Mouse (Mus musculus): Measurements from ENCODE around the gene Lst1.
"Not testable (repeated sequence)": the region's sequence is repeated elsewhere in the genome, so short reads cannot be mapped to it uniquely, and the experiment has no call there.

Lst1 gene

DNA sequence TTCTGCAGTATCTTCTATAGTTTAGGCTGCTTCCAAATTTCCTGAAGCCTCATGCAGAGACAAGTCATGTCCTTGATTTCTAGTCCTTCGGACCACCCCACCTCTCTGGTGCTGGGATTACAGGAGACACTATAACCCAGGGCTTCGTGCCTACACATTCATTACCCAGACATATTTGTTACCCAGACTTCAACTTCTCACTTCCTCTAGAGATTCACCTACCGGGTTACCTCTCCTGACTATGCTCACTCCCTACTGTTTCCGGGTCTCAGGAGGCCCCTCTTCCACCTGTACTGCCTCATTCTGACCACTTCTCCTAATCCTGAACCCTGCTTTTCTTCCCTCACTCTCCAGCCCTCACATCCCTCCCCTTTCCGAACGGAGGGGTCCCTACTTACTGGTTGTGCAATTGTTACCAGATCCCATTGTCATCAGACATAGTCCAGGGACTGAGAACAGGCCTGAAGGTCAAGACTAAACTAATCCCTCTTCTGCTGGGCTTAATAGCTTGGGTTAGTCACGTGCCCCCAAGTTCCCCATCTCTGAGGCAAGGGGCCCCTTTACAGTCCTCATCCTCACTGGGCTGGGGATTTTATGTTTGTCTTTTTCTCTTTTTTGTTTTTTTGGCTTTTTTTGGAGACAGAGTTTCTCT, at the start of gene Lst1:
TSS of gene Lst1 (minus strand) at position 481 of the 652 bp plus-strand sequence.
- DNase-seq (ENCODE audit: low spot score in 2 of 2): no peak

DNA sequence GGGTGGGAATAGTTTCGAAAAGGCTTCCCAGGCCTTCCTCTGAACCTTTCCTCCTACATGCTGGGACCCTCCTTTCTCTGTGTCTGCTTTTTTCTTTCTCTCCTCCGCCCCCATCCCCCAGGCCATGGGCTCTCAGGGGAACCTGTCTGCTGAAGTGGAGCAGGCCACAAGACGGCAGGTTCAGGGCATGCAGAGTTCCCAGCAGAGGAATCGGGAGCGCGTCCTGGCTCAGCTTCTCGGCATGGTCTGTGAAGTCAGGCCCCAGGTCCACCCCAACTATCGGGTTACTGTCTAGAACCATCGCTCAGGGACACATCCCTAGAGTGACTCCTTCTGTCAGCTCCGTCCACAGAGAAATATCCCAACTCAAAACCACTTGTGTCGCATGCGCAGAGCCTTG, 49.3 kb upstream of the Lst1 start:
- DNase-seq (ENCODE audit: low spot score in 2 of 2): no peak

DNA sequence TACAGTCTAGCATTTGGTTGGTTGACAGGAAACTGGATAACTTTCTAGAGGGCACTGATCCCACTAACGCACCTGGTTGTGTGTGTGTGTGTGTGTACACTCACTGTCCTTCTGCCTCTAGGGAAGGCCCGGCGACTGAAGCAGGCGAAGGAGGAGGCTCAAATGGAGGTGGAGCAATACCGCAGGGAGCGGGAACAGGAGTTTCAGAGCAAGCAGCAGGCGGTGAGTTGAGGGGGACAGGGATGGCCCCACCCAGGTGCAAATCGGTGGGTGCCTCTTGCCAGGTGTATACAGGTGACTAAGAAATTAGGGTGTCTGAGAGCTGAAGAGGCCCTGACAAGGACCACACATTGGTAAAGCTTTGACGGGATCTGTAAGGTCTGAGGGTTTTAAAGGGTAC, 48.8 kb upstream of the Lst1 start:
- no peak for DNase-seq (ENCODE audit: low spot score in 2 of 2)

DNA sequence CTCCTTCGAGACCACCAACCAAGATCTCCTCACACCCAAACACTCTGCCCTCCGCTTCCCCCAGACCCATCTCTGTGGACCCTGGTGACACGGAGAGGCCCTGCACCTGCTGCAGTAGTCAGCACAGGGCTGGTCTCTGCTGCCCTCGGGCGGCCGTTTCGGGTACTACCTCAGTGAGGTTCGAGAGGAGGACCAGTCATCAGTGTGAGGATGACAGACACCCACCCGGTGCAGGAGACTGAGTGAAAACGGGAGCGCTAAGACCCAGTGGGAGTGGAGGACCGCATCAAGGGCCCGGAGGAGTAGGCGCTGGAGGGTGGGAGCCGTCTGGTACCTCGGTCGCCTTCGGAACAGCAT, 48.1 kb upstream of the Lst1 start:
- peak; percentile 99 to 100 for DNase-seq (ENCODE audit: low spot score in 2 of 2)

DNA sequence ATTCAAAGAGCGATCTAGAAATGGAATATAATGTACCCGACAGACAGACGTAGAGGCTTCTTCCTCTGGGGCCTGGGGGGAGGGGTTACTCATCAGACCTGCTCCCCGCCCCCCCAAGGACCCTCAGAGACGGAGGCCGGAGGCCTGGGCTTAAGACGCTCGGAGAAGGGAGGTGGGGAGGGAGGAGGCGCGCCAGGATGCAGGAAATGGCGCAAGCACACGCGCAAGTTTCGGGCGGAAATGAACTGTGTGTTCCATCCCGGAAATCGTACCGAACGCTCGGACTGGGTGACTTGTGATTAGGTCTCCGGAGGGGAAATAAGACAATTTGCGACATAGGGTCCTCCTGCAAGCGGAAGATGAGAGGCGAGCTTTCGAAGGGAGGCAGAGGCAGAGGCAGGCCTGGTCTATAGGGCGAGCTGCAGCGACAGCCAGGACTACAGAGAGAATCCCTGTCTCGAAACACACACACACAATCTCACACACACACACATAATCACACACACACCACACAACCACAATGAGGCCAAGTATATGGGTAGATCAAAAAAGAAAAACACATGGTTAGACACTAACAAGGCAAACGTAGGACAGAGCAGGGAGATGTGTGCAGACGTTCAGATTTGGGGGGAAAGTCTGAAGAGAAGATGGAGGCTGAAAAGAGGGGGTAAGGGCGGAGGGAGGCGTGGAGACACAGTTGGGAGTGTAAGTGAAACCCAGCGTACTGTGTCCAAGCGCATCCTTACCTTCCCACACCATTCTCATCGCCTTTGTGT, 47.6 kb upstream of the Lst1 start, which contains the start of gene Nfkbil1:
TSS of gene Nfkbil1 (minus strand) at position 179 of the 776 bp plus-strand sequence.
- peak; percentile 89 to 94 for DNase-seq (ENCODE audit: low spot score in 2 of 2)

DNA sequence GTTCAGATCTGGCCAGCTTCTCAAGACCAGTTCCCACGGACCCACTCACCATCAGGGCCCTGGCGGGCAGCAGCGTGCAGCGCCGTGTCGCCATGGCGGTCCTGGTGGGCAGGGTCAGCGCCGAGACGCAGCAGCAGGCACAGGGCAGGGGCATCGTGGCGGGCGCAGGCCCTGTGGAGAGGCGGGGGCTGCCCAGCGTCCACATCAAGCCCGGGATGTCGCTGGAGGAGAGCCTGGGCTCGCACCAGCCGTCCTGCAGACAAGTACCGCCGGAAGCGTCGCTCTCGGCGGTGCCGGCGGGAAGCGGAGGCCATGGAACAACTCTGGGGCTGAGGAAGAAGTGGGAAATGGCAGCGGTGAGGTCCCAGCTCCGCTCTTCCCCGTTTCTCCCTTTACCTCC, 46.7 kb upstream of the Lst1 start:
- DNase-seq (ENCODE audit: low spot score in 2 of 2): no peak

DNA sequence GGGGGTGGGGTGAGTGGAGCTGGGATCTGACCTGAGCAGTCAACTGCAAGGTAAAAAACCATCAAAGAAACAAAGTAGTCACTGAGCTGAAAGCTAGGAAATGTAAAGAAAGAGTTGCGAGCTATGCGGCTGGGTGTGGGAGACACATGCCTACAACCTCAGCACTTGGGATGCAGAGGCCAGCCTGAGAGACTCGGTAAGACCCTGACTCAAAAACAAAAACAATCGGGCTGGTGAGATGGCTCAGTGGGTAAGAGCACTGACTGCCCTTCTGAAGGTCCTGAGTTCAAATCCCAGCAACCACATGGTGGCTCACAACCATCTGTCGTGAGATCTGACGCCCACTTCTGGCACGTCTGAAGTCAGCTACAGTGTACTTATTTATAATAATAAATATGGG, 45.9 kb upstream of the Lst1 start:
- not testable (repeated sequence) for DNase-seq (ENCODE audit: low spot score in 2 of 2)

DNA sequence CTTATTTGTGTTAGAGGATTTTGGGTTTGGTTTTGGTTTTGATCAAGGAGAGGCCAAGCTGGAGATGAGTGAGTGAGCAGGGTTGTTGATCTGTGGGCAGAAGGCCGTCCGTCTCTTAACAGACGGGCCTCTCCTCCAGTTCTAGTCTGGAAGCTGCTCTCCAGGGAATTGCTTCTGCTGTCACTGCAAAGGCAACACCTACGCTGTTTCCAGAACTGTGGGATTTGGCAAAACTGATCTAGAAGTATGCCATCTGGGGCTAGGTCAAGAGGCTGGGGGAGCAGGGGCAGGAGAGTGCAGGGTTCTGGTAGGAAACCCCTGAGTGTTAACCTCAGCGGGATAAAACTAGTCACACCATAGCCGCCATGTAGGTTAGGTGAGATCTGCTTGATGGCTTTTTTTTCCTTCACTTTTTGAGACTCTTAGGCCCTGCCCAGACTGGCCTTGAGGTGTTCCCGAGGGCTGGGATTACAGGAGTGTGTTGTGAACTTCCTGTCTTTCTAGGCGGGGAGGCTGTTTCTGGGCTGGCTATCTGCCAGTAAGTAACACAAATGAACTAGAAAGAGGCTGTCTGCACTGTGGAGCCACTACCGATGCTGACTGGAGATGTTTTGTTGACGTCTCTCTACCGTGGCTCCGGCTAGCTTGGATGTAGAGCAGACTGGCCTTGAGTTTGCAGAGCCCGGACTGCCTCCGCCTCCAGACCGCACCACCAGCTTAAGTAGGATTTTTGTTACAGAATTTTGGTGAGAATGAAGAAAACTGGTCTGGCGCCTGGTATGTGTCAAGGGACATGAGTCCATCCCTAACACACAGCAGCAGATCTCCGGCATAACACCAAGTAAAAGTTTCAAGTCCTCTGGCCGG, 45.1 kb upstream of the Lst1 start, which contains the start of gene Atp6v1g2:
TSS of gene Atp6v1g2 (plus strand) at position 547 of the 867 bp plus-strand sequence.
- no peak for DNase-seq (ENCODE audit: low spot score in 2 of 2)

DNA sequence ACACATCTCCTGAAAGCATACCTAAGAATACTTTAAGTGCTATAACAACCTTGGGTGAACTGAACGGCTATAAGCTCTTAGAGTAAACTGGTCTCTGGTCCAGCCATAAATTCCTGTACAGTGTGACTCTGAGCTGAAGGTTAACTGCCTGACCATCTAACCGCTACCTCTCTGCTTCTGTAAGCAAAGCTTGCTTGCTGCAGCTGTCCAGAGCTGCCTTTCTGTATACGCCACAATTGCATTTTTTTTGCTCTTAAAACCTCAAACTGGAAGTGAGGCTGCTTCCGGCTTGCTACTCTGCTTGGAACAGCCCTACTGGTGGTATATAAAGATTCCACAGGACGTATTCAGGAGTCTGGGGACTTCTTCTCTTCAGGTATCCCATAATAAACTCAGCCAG, 44.4 kb upstream of the Lst1 start:
- DNase-seq (ENCODE audit: low spot score in 2 of 2): no peak

DNA sequence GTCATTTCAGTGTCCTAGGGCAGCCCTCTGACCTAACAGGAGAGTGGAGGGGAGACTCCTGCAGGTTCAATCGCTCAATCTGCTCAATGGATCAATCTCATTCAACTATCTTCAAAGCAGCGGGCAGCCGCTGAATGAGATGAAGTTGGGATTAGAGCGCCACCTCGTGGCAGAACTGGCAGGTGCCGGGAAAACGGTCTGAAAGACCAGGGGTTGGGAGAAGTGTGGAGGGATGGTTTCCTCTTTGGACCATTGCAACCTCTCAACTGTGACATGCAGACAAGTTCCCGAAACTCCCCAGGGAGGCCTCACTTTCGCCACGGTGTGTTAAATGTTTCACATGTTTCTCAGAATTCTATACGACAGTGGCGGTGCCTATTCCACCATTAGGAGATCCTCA, 43.8 kb upstream of the Lst1 start:
- DNase-seq (ENCODE audit: low spot score in 2 of 2): peak; percentile 81 to 87

DNA sequence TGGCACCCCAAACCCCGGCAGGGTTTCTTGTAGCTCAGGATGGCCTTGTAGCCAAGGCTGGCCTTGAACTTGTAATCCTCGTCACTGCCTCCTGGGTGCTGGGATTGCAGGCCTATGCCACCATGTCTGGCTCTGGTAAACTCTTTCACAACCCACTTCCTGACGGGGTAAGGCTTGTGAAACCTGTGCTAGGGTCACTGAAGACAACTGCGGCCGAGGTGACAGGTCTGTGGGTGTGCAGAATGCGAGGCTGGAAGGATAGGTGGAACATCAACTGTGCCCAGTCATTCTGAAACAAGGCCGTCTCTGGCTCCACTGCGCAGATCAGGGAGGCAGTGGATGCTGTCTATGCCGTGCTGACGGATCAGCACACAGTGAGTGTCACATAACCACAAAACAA, 42.8 kb upstream of the Lst1 start:
- no peak for DNase-seq (ENCODE audit: low spot score in 2 of 2)

DNA sequence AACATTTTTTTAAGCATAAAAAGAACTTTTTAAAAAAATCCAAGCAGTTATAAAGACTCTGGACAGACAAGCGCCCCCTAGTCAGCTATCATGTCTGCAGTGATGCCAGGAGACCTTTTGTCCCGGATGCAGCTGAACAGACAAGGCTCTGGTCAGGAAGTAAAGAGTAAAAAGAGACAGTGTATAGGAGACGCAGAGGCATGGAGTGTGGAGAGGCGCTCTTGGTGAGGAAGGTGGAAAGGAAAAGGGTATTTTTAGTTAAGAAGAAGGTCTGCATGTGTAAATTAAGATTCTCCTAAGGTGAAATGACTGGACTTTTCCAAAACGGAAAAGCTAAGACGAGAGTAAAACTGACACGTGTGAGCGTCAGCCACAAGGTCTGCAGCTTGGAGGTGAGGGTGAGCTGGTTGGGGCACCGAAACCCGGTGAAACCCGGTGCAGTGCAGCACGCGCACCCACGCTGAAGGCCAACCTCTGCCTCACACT, 38.4 kb upstream of the Lst1 start:
- no peak for DNase-seq (ENCODE audit: low spot score in 2 of 2)

DNA sequence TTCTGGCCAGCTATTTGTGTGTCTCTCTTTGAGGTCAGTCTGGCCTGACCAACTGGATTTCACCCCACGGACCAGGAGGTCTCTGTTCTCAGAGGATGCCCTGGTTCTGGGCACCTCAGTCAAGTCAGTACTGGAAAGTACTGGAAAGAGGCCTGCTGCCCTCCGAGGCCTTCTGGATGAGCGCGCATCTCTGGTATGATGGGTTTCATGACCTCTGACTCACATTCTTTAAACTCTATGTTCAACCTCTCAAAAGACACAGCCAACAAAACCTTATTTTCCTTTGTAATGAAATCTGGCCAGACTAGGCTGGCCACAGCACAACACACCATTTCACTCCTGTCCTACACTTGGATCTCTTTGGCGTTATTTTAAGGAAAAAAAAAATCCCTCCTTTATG, 37.2 kb upstream of the Lst1 start:
- DNase-seq (ENCODE audit: low spot score in 2 of 2): no peak

DNA sequence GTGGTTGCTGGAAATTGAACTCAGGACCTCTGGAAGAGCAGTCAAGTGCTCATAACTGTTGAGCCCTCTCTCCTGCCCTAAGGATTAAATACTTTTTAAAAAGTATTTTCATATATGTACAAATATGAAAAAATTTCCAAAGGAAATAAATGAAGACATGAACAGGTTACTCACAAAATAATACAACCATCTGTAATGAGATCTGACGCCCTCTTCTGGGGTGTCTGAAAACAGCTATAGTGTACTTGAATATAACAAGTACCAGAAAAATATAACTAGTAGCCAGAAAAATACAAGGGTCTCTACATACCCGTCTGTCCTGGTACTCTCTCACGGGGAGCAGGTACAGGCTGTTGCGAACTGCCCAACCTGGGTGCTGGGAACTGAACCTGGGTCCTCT, 36.4 kb upstream of the Lst1 start:
- no peak for DNase-seq (ENCODE audit: low spot score in 2 of 2)

DNA sequence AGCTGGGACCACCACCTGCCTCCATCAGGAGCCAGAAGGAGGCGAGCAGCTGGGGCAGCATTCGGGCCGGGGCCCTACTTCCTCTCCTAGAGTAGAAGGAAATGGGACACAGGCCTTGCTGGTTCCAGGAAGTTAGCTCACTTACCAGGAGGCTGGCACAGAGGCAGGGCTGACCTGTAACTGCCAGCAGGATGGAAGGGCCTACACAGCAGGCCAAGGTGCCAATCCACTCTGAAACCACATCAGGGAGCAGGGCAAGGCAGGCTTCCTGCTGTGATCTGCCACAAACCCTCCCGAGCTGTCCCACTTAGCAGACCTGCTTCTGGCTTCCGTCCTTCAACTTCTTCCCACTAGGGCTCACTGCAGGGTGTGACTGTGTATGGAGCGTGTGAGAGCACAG, 34.1 kb upstream of the Lst1 start:
- no peak for DNase-seq (ENCODE audit: low spot score in 2 of 2)

DNA sequence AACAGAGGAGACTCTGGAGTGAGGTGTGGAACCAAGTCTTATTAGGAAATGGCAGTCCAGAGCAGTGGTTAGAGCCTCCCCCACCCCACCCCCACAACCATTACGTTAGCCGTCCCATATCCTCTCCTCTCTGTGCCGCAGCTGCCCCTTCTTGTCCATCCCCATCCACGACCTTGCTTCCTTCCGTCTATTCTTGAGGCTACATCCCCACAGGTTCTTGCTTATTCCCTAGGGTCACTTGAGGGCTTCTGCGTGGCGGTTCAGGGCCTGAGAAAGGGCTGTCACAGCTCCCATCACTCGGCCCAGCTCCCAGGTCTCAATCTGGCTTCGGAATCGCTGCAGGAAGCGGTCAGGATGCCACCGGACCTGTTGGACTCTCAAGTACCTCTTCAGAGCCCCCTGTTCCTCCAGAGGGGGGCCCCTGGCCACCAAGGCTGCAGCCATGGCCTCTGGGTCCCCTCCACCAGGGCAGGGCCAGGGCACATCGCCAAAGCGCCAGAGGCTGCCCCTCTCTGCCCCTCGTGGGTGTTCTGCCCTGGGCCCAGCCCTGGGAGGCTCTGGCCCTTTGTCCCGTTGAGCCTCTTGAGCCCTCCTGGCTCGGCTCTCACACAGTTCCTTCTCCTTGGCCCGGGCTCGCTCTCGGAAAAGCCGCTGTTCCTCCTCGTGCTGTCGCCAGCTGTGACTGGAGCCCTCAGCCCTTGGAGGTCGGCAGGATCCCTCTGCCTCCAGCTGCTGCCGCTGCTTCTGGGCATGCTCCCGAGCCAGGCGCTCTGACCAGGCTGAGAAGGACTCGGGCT, 32.1 kb upstream of the Lst1 start, which contains the start of gene Gm16181:
TSS of gene Gm16181 (plus strand) at position 679 of the 797 bp plus-strand sequence.
- DNase-seq (ENCODE audit: low spot score in 2 of 2): no peak

DNA sequence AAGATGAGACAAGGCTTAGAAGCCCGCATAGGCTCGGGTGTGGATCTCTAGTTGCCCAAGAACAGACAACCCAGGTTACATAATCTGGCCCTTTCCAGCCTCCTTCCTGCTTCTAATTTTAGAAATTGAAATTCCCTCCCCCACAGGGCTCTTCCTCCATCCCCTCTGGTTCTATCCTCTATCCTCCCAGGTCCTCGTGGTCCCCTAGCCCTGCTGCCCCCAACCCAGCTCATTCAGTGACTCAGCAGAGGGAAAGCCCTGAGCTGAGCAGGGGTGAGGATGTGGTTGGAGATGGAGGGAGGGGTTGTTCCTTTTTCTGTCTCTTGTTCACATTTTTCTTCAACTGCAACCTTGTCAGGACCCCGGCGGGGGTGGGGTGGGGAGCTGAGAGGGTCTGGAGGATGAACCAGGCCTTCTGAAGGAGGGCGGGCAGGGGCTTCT, 31.4 kb upstream of the Lst1 start:
- DNase-seq (ENCODE audit: low spot score in 2 of 2): no peak

DNA sequence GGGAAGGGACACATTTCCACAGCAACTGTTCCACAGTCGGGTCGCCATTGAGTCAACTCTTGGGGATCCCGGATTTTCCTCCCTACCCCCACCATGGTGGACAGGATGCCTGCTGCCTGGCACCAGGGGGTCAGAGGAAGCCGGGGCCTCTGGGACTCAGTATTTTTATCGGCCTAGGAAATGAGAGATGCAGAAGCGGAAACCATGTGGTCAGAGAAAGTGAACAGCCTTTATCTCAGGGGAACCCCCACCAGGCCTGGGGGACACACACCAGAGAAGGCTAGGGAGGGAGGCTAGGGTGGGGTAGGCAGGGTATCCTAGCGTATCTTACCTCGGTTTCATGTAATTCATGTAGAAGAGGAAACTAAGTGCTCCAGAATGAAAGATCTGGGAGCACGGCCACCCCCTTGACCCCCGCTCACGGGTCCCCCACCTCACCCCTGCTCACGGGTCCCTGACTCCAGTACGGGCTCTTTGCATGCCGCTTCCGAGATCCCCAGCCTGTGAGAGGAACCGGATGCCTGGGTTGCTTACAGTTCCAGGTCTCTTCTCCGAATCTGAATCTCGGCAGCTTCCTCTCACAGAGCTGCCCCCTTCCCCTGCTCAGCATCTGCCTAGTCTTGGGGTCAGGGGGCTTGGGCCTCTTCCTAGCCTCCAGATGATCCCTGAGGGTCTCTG, 30.4 kb upstream of the Lst1 start:
- no peak for DNase-seq (ENCODE audit: low spot score in 2 of 2)

DNA sequence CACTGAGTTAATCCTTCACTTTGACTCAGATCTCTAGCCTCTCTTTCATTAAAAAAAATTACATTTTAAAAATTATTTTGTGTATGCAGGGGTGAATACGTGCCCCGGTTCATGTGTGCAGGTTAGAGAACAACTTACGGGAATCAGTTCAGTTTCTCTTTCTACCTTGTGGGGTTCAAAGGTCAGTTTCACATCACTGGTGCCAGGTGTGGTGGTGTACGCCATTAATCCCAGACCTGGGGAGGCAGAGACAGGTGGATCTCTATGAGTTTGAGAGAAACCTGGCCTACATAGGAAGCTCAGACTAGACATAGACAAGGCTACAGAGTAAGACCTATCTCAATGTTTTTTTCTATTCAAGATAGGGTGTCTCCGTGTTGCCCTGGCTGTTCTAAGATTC, 24.8 kb upstream of the Lst1 start:
- DNase-seq (ENCODE audit: low spot score in 2 of 2): no peak

DNA sequence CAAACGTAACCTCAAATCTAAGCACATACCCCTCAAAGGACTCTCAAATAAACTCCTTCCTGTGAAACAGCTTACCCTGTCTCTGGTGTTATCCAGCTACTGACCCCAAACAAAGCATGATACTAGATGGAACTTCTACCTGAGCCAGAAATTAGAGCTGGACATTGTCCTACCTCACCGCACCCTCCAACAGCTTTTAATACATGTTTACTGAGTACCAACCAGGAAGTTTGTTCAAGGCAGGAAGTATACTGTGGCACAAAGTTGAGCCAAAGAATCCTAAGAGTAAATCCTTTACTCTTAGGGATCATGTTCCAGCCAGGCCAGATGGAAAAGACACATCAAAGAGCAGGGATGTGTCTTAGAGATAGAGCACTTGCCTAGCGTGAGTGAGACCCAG, 22.4 kb upstream of the Lst1 start:
- DNase-seq (ENCODE audit: low spot score in 2 of 2): no peak
